Mouse (Mus musculus) megakaryocyte-erythroid progenitor cell, adult 5-6 weeks (primary cell): ENCODE measurements around the gene Kpna2. TPM values are rescaled to one million over a fixed set of nuclear protein-coding genes. Genes with fewer than 3 reads are reported as not detected.
A peak's percentile ranks its signal among the peaks of the same experiment; 100 is the strongest.
"Not testable (repeated sequence)": the region's sequence is repeated elsewhere in the genome, so short reads cannot be mapped to it uniquely, and the experiment has no call there.

Source experiments
- ATAC-seq: replicated peaks from 2 replicates; pipeline ENCODE4 v1.8.0; 2016; ENCODE audit warnings: mild to moderate bottlenecking, inconsistent platforms; ENCODE audit not compliant: severe bottlenecking, poor library complexity, low FRiP score, low TSS enrichment
- total RNA-seq, 2 experiments: library from RNA; stranded (forward) in 1 of 2; stranded (reverse) in 1 of 2; fragments of 200-1000, 215-1000 nt in 1 of 2; fragments of >200 nt in 1 of 2; fragmentation: Nextera tagmentation in 1 of 2; gene quantifications; 2 replicates each; pipeline ENCODE4 v1.2.3; 2014 to 2017

The Kpna2 gene
- total RNA-seq, 2 experiments from 2014 or later = 149 to 203 TPM

- not testable (repeated sequence) for ATAC-seq
Measured at GRCm38 (mm10) chr11:107019722-107020121, 20.4 kb upstream of the Kpna2 start.

DNA sequence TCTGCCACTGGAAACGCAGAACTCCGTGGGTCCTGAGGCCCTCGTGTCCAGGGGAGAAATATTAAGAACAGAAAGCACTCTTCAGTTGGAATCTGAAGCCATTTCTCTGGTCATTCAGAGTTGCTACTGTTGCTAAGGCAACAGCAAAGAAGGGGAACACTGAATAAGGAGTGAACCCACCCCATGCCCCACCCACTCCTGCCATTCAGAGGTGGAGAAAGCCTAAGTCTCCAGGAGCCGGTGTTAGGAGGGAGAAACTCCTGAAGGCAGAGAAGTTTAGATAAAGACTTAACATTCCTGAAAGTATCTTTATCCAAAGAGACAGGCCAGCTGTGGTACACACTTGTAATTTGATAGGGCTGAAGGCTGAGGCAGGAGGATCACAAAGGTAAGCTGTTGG is 20.0 kb upstream of the Kpna2 start:
- no peak for ATAC-seq

- peak; percentile 45; the same call in 1 of the 2 replicates for ATAC-seq
Measured at GRCm38 (mm10) chr11:107018606-107019005, 19.3 kb upstream of the Kpna2 start.

DNA sequence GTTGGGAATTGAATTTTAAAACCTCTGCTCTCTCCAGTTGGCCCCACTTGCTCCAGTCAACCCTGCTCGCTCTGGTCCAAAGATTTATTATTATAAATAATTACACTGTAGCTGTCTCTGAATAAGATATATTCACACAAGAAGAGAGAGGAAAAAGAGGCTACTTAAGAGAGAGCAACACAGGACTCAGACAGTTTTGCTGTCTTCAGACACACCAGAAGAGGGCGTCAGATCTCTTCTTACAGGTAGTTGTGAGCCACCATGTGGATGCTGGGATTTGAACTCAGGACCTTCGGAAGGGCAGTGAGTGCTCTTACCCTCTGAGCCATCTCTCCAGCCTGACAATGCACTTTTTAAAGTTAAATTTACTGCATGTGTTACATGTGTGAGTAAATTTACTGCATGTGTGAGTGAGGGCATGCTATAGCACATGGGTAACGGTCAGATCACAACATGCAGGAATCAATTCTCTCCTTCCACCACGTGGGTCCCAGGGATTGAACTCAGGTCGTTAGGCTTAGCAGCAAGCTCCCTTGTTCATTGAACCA is 18.1 kb upstream of the Kpna2 start:
- ATAC-seq = no peak

DNA sequence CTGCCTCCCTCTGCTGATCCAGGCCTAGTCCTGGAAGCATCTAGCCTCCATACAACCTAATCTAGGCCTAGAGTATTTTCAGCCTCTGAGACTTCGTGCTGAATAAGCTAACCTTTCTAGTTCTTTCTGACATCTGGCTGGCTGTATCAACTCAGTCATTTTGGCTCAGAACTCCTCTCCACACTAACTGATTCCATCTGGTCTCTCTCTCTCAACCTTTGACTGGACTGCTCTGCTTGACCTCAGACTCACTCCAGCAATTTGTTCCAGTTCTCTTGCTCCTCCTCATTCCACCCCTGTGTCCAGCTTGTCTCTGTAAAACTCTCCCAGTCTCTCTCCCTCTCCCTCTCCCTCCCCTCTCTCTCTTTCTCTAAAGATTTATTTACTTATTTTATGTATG is 17.6 kb upstream of the Kpna2 start:
- no peak for ATAC-seq

DNA sequence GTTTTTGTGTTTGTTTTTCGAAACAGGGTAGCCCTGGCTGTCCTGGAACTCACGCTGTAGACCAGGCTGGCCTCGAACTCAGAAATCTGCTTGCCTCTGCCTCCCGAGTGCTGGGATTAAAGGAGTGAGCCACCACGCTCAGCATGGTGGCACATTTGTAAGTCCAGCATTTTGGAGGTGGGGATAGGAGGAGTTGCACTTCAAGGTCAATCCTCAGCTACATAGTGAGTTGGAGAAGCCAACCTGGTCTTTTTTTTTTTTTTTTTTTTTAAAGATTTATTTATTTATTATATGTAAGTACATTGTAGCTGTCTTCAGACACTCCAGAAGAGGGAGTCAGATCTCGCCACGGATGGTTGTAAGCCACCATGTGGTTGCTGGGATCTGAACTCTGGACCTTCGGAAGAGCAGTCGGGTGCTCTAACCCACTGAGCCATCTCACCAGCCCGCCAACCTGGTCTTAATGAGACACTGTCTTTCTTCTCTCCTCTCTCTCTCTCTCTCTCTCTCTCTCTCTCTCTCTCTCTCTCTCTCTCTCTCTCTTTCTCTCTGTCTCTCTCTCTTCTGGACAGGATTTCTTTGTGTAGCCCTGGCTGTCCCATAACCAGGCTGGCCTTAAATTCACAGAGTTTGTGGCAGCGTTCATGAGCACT is 16.3 kb upstream of the Kpna2 start:
- not testable (repeated sequence) for ATAC-seq

GRCm38 (mm10) chr11:107014597-107015309 is 15.4 kb upstream of the Kpna2 start:
- ATAC-seq = no peak

- ATAC-seq = no peak
Measured at GRCm38 (mm10) chr11:107014020-107014585, 14.8 kb upstream of the Kpna2 start.

GRCm38 (mm10) chr11:107012324-107013017 is 13.1 kb upstream of the Kpna2 start:
- ATAC-seq = peak; percentile 93

DNA sequence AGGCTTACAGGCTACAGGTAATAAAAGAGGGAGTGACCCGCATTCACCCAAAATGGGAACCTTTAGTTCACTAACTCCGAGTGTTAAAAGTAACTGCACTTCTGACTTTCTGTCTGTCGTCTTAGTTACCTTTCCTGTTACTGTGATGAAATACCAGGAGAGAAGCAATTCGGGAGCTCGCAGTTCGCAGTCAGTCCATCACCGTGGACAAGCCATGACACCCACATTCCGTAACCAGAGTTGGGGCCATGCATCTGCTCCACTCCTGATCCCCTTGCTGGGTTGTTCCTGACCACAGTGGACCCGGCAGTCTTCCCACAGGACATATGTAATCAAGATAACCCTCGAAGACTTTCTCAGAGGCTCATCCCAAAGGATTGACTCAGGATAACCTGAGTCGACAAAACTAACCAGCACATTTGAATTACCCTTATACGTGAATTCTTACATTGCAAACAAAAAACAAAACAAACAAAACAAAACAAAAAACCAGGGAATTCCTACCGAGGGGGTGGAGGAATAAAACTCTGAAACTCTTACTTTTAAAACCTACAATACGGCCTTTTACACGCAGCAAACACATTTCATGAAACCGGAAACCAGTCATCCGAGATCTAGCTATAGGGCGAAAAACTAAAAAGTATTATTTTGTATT is 12.5 kb upstream of the Kpna2 start:
- no peak for ATAC-seq

GRCm38 (mm10) chr11:107011171-107011570 is 11.8 kb upstream of the Kpna2 start:
- no peak for ATAC-seq

- ATAC-seq = no peak
Measured at GRCm38 (mm10) chr11:107010447-107010846, 11.1 kb upstream of the Kpna2 start.

DNA sequence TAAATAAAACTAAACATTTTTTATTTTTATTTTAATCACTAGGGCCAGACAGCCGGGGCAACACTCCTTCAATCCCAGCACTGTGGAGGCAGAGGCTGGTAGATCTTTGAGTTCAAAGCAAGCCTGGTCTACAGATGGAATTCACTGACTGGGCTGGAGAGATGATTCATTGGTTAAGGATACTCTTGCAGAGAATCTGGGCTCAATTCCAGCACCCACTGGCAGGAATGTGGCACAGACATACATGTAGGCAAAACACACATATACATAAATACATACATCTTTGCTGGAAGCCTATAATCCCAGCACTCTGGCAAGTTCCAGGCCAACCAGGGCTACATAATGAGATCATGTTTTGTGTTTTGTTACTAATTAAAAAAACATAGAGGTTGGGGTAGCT is 6.2 kb upstream of the Kpna2 start:
- ATAC-seq = no peak

DNA sequence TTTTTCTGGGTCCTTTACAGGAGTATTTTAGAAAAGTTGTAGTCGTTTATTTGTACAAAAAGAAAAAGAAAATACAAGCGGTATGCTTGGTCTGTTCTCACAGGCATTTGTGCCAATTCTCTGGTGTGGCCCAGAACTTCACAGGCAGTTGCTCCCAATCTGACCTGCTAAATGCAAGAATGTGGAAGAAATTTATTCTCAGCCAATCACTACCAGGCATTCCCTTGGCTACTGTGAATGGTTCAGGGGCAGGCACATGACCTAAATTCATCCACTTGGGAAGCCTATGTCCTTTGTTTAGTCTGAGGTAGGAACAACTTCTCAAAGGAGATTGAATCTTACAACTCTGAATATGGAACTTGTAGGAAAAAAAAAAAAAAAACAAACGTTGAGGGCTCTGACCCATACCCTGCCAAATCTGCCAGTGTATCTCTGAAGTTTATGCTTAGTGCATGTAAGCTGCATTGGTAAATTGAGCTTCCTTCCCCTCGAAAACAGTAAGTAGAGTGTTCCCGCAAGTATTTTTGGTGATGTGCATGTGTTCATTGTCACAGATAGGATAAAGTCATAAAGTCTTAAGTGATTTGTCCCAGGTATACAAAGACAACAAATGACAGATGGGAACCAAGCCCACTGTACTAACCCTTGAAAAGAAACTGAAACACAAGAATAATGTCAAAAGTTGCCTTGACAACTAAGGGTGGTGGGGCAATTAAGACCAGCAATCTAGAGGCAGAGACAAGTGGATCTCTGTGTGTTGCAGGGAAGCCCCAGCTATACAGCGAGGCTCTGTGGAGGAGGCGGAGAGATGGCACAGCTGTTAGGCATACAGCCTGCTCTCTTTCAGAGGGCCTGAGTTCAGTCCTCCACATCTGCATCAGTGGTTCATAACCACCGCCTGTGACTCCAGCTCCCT is 2.7 kb upstream of the Kpna2 start:
- no peak for ATAC-seq

GRCm38 (mm10) chr11:106999949-107000513 is 690 bp upstream of the Kpna2 start:
- no peak for ATAC-seq

DNA sequence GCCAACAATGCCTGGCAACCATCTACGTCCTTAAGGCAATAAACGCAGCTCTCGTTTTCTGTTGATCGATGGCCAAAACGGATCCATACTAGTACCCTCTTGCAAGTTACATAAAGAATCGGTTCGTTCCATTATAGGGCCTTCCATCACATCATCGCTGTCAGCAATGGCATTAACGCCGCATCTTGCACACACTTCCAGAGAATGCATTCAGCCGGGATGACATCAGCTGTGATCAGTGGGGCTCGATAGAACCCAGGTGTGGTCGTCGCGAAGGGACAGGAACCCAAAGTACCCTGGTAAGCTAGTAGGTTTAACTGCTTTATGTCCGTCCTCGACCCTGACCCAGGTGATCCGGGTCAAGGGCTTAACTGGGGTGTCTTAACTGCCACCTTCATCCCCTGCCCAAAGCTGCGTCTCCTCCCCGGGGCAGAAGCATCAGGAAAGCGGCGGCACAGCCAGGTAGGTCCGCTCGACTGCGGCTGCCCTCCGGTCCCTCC is 640 bp downstream of the Kpna2 start:
- ATAC-seq = no peak

- no peak for ATAC-seq
Measured at GRCm38 (mm10) chr11:106997976-106998375, 1.4 kb downstream of the Kpna2 start.

GRCm38 (mm10) chr11:106996492-106996891 is 2.8 kb downstream of the Kpna2 start:
- not testable (repeated sequence) for ATAC-seq
